ENCODE assay signal across 19 mouse cellular contexts in the genomic region with DNA sequence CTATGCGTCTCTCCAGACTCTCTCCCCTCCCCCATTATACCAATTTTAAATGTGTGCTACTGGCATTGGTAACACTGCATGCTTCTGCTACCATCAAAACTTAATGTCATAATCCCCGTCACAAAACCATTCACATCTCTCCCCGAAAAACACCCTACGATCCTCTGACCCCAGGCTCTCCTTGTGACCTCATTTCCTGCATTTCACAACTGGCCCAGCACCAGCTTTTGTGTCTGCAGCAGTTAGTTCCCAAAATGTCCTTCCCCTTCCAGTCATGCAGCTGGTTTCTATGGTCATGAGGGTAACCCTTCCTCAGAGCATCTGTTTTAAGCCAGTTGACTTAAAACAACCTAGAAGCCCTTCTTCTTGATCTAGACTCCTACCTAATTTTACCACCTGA. TPM values are rescaled to one million over a fixed set of nuclear protein-coding genes. Genes with fewer than 3 reads are reported as not detected.
A peak's percentile ranks its signal among the peaks of the same experiment; 100 is the strongest.
DNase-seq lines count a peak whose midpoint lies in the region; ATAC-seq and TF ChIP-seq lines count a peak whose summit lies in the region.
"Had no signal": no experiment of that assay in that cellular context is flagged by ENCODE, and none has a peak within 500 bp of the region (broad histone marks: within the 10 kb centered on the region; RNA-seq: fewer than 3 reads in every experiment).

No protein-coding gene starts in this region.

- no peaks in the 10 kb centered on the region for H3K9me3 ChIP-seq in lung, postnatal 0 days (ENCODE audit: low read length)
- H3K9me3 ChIP-seq: embryonic facial prominence, embryonic 13.5 days; kidney, embryonic 15.5 days; neural tube, embryonic 13.5 days had no signal

- peak; percentile 96 for DNase-seq in heart, adult 11 months
- no peak for DNase-seq in heart, postnatal 25 days (ENCODE audit: low spot score)
- DNase-seq in lung, postnatal 0 days (ENCODE audit: low spot score): peak; percentile 45
- no peak for DNase-seq in lung, postnatal 10 days
- peak; percentile 72 for DNase-seq in splenic B cell, adult 2 months (ENCODE audit: low read depth, low spot score)
- DNase-seq in adrenal gland, postnatal 25 days: no peak
- no peak for DNase-seq in ovary, postnatal 36 days (ENCODE audit: low spot score)
- DNase-seq: adrenal gland, adult 8-10 months; cerebellum, postnatal 36 days; heart, postnatal 36 days; left cerebral cortex, postnatal 4 days; retina, postnatal 1 day; thymus, postnatal 25 days had no signal

- no peaks in the 10 kb centered on the region for H3K27me3 ChIP-seq in lung, postnatal 0 days (replicated peaks; ENCODE audit: insufficient read depth, low read length)
- H3K27me3 ChIP-seq in splenic B cell, adult 2 months (ENCODE audit: control insufficient read depth, insufficient read depth, low read length, poor library complexity, severe bottlenecking): no peaks in the 10 kb centered on the region
- H3K27me3 ChIP-seq: embryonic facial prominence, embryonic 13.5 days; kidney, embryonic 15.5 days; neural tube, embryonic 13.5 days had no signal

- H3K9ac ChIP-seq in lung, postnatal 0 days (replicated peaks; ENCODE audit: low read depth): no peak overlapping the region
- H3K9ac ChIP-seq: embryonic facial prominence, embryonic 13.5 days; kidney, embryonic 15.5 days; neural tube, embryonic 13.5 days had no signal

- intact Hi-C loops in heart, postnatal 25 days (cut with DNase I): no loop called here

- ATAC-seq in lung, postnatal 0 days: no peak
- ATAC-seq in hematopoietic stem cell, adult 5-6 weeks (replicated peaks in 1 of 2; ENCODE audit: insufficient read depth in 1 of 2, low FRiP score in 2 of 2, low TSS enrichment in 1 of 2, low read depth in 1 of 2, poor library complexity in 2 of 2, severe bottlenecking in 2 of 2): peak; percentile 89 to 94
- ATAC-seq: inflammation-experienced regulatory T-cells, adult 6 months; midbrain, embryonic 16.5 days had no signal

- TF ChIP-seq EP300 in lung, postnatal 0 days (IDR thresholded peaks at IDR 0.05): peak; percentile 32; the same call in 1 of the 2 replicates

- WGBS in lung, postnatal 0 days: 52% methylated on average over 4 of the region's 4 CpGs

- no peaks in the 10 kb centered on the region for H3K4me1 ChIP-seq in lung, postnatal 0 days (ENCODE audit: insufficient read depth, low read depth, low read length)
- H3K4me1 ChIP-seq: embryonic facial prominence, embryonic 13.5 days; kidney, embryonic 15.5 days; neural tube, embryonic 13.5 days had no signal

- H3K4me3 ChIP-seq in lung, postnatal 0 days (ENCODE audit: low read depth, low read length): no peak overlapping the region
- H3K4me3 ChIP-seq: embryonic facial prominence, embryonic 13.5 days; kidney, embryonic 15.5 days; neural tube, embryonic 13.5 days had no signal

- H3K27ac ChIP-seq in lung, postnatal 0 days (ENCODE audit: low read length): no peak overlapping the region
- H3K27ac ChIP-seq: embryonic facial prominence, embryonic 13.5 days; kidney, embryonic 15.5 days; neural tube, embryonic 13.5 days had no signal

- H3K36me3 ChIP-seq in lung, postnatal 0 days (ENCODE audit: insufficient read depth, low read length): no peaks in the 10 kb centered on the region
- H3K36me3 ChIP-seq in splenic B cell, adult 2 months (ENCODE audit: control insufficient read depth, insufficient read depth, low read length, poor library complexity, severe bottlenecking): no peaks in the 10 kb centered on the region
- H3K36me3 ChIP-seq: embryonic facial prominence, embryonic 13.5 days; kidney, embryonic 15.5 days; neural tube, embryonic 13.5 days had no signal

- H3K4me2 ChIP-seq in lung, postnatal 0 days (replicated peaks; ENCODE audit: low read depth, low read length): no peak overlapping the region
- H3K4me2 ChIP-seq: embryonic facial prominence, embryonic 13.5 days; kidney, embryonic 15.5 days; neural tube, embryonic 13.5 days had no signal

- no peak for TF ChIP-seq CTCF in lung, postnatal 0 days (IDR thresholded peaks at IDR 0.05)

RNA-seq across cellular contexts. Expression of a gene that starts 5.8 kb away (rescaled TPM):
- 10 to 100 TPM; 62.2 to 72.2 TPM for total RNA-seq in heart, postnatal 25 days (2021)
- 174 and 198 TPM in 2 replicates for polyA plus RNA-seq in lung, postnatal 0 days (2015; fragmentation: Nextera tagmentation; extraction: Ambion mirVana)
- total RNA-seq in hematopoietic stem cell, adult 5-6 weeks (2017): 2.3 and 7.1 TPM in 2 replicates
- 110 and 136 TPM in 2 replicates for total RNA-seq in adrenal gland, postnatal 25 days (2021)

RNA-seq across cellular contexts. Expression of a gene that starts 23.5 kb away (rescaled TPM):
- total RNA-seq in heart, postnatal 25 days (2021): 10 to 100 TPM; 23.8 to 24.4 TPM
- polyA plus RNA-seq in lung, postnatal 0 days (2015; fragmentation: Nextera tagmentation; extraction: Ambion mirVana): 27.5 and 29.8 TPM in 2 replicates
- total RNA-seq in hematopoietic stem cell, adult 5-6 weeks (2017): 82.0 and 92.9 TPM in 2 replicates
- 44.1 and 51.4 TPM in 2 replicates for total RNA-seq in adrenal gland, postnatal 25 days (2021)

Comparison
In these comparisons a context has a peak if more than half of its experiments do, and no peak if none do; other contexts are left out.
1. DNase-seq: peak in heart, adult 11 months (single experiment), lung, postnatal 0 days (single experiment) and splenic B cell, adult 2 months (single experiment); none in heart, postnatal 25 days (single experiment), lung, postnatal 10 days (single experiment), adrenal gland, postnatal 25 days (single experiment) and ovary, postnatal 36 days (single experiment).